Mouse (Mus musculus): ENCODE data around the gene Iqck.

DNA sequence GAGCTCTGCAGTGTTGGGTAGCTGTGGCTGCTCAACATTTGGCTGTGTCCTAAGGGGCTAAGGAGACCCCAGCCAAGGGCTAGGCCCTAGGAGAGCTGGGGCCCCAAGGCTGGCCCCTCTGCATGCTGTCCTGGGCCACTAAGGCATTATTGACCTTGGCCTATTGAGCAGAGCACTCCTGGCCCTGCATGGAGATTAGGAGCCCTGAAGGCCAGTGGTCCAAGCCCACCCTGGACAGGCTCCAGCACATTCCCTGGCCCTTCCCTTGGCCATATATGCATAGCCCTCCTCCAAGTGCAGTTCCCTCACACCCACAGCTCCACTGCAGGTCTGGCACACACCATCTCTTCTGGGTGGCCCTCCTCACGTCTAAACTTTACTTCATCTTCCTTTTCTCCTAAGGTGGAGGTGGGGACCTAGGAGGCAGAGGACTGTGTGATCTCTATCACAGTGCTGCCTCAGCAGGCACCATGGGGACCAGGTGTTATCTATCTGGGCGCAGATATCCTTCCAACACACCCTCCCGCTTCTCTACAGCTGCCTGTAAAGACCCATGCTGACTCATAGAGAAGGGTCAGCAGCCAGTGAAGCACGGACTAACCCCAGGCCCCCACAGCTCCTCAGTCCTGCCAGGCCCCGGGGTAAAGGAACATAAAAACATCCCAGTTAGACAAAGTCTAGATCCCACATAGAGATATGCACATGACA lies 5.9 kb upstream of the Iqck start:
- TF ChIP-seq CTCF (IDR thresholded peaks at IDR 0.05; ENCODE audit: low read depth) (no peak), EP300 (optimal IDR thresholded peaks at IDR 0.05) (no peak)

All from stomach, postnatal 0 days (tissue).